Mouse (Mus musculus) liver, postnatal 0 days (tissue): ENCODE measurements at regions not wholly inside any gene's neighbourhood (a gene's known extent, or its start where the extent isn't known, plus 50 kb on each side); places are given as distances from the start of the nearest gene placed in this dataset.

Experiments
- CTCF ChIP-seq: sonication (generic); IDR thresholded peaks from 2 replicates; pipeline ENCODE4 v1.5.1; 2016; ENCODE audit warnings: antibody characterized with exemption, low read depth
- EP300 ChIP-seq: IDR thresholded peaks from 2 replicates; pipeline ENCODE4 v1.6.1; 2016; ENCODE audit warnings: antibody characterized with exemption, low read depth, mild to moderate bottlenecking

GRCm38 (mm10) chr13:70213622-70214021 is 411.4 kb downstream of the Med10 start:
- TF ChIP-seq CTCF (no peak), EP300 (no peak)
